Mouse (Mus musculus): ENCODE data around the gene Actg1. TPM values are rescaled to one million over a fixed set of nuclear protein-coding genes. Genes with fewer than 3 reads are reported as not detected.
"Not testable (repeated sequence)": the region's sequence is repeated elsewhere in the genome, so short reads cannot be mapped to it uniquely, and the experiment has no call there.

Gene Actg1
- polyA plus RNA-seq, 2 experiments, result 256 to 451 TPM

- peaks cover 17% of the 10 kb centered on the region for H3K27me3 ChIP-seq (ENCODE audit: control insufficient read depth, insufficient read depth, low read length)
- H3K4me3 ChIP-seq (ENCODE audit: insufficient read depth in 1 of 2, low read depth in 2 of 2, low read length in 2 of 2), result peak overlapping the region; percentile 69 to 99
- TF ChIP-seq EP300 (IDR thresholded peaks at IDR 0.05; ENCODE audit: low read depth), result no peak
- no peak for TF ChIP-seq CTCF (IDR thresholded peaks at IDR 0.05; ENCODE audit: low read depth)
- peak overlapping the region; percentile 100 for H3K4me2 ChIP-seq (ENCODE audit: low read depth)
- H3K9ac ChIP-seq (replicated peaks), result peak overlapping the region; percentile 100
- peaks cover 12% of the 10 kb centered on the region for H3K36me3 ChIP-seq (replicated peaks; ENCODE audit: control insufficient read depth, insufficient read depth, low read depth)
- ATAC-seq (ENCODE audit: insufficient read depth), result peak; percentile 4; the same call in 1 of the 2 replicates
- DNase-seq (ENCODE audit: low read depth in 3 of 3, low spot score in 3 of 3), result peak; percentile 56 to 66 (median 56)
- no peaks in the 10 kb centered on the region for H3K9me3 ChIP-seq (ENCODE audit: control insufficient read depth, low read length)
- peak overlapping the region; percentile 72 for H3K27ac ChIP-seq
- under 1% methylated on average over 67 of the region's 68 CpGs for WGBS (ENCODE audit: insufficient replicate concordance)
- H3K4me1 ChIP-seq (replicated peaks; ENCODE audit: control insufficient read depth in 2 of 2, insufficient read depth in 2 of 2, low read length in 1 of 2), result peaks cover 32 to 49% of the 10 kb centered on the region in 2 experiments
These were observed 1.8 kb upstream of the Actg1 start for GRCm38 (mm10) chr11:120349986-120350702.

GRCm38 (mm10) chr11:120349371-120349985 lies 1.1 kb upstream of the Actg1 start:
- Histone ChIP-seq H3K9me3 (ENCODE audit: control insufficient read depth, low read length) (no peaks in the 10 kb centered on the region), H3K4me2 (ENCODE audit: low read depth) (peak overlapping the region; percentile 100), H3K27me3 (ENCODE audit: control insufficient read depth, insufficient read depth, low read length) (peaks cover 17% of the 10 kb centered on the region), H3K4me1 (replicated peaks; ENCODE audit: control insufficient read depth in 2 of 2, insufficient read depth in 2 of 2, low read length in 1 of 2) (peaks cover 26 to 42% of the 10 kb centered on the region in 2 experiments), H3K27ac (peak overlapping the region; percentile 72), H3K9ac (replicated peaks) (peak overlapping the region; percentile 100), H3K36me3 (replicated peaks; ENCODE audit: control insufficient read depth, insufficient read depth, low read depth) (peaks cover 14% of the 10 kb centered on the region), H3K4me3 (ENCODE audit: insufficient read depth in 1 of 2, low read depth in 2 of 2, low read length in 2 of 2) (peak overlapping the region; percentile 69 to 99)
- DNase-seq (ENCODE audit: low read depth in 3 of 3, low spot score in 3 of 3), result no peak
- ATAC-seq (ENCODE audit: insufficient read depth), result no peak
- TF ChIP-seq EP300 (IDR thresholded peaks at IDR 0.05; ENCODE audit: low read depth) (no peak), CTCF (IDR thresholded peaks at IDR 0.05; ENCODE audit: low read depth) (no peak)
- WGBS (ENCODE audit: insufficient replicate concordance), result 3% methylated on average over 16 of the region's 16 CpGs

GRCm38 (mm10) chr11:120348684-120349370 lies 485 bp upstream of the Actg1 start:
- peaks cover 14% of the 10 kb centered on the region for H3K36me3 ChIP-seq (replicated peaks; ENCODE audit: control insufficient read depth, insufficient read depth, low read depth)
- peak overlapping the region; percentile 72 for H3K27ac ChIP-seq
- peaks cover 17% of the 10 kb centered on the region for H3K27me3 ChIP-seq (ENCODE audit: control insufficient read depth, insufficient read depth, low read length)
- H3K4me1 ChIP-seq (replicated peaks; ENCODE audit: control insufficient read depth in 2 of 2, insufficient read depth in 2 of 2, low read length in 1 of 2), result peaks cover 19 to 36% of the 10 kb centered on the region in 2 experiments
- peak overlapping the region; percentile 69 to 99 for H3K4me3 ChIP-seq (ENCODE audit: insufficient read depth in 1 of 2, low read depth in 2 of 2, low read length in 2 of 2)
- H3K4me2 ChIP-seq (ENCODE audit: low read depth), result peak overlapping the region; percentile 100
- ATAC-seq (ENCODE audit: insufficient read depth), result peak; percentile 16; the same call in 1 of the 2 replicates
- under 1% methylated on average over 53 of the region's 53 CpGs for WGBS (ENCODE audit: insufficient replicate concordance)
- DNase-seq (ENCODE audit: low read depth in 3 of 3, low spot score in 3 of 3), result no peak
- no peak for TF ChIP-seq CTCF (IDR thresholded peaks at IDR 0.05; ENCODE audit: low read depth)
- no peak for TF ChIP-seq EP300 (IDR thresholded peaks at IDR 0.05; ENCODE audit: low read depth)
- H3K9ac ChIP-seq (replicated peaks), result peak overlapping the region; percentile 100
- no peaks in the 10 kb centered on the region for H3K9me3 ChIP-seq (ENCODE audit: control insufficient read depth, low read length)

GRCm38 (mm10) chr11:120347301-120347700 lies 1.0 kb downstream of the Actg1 start:
- 8% methylated on average over 10 of the region's 10 CpGs for WGBS (ENCODE audit: insufficient replicate concordance)
- no peak for ATAC-seq (ENCODE audit: insufficient read depth)
- H3K4me3 ChIP-seq (ENCODE audit: insufficient read depth in 1 of 2, low read depth in 2 of 2, low read length in 2 of 2), result peak overlapping the region; percentile 75 to 99
- peaks cover 11 to 25% of the 10 kb centered on the region in 2 experiments for H3K4me1 ChIP-seq (replicated peaks; ENCODE audit: control insufficient read depth in 2 of 2, insufficient read depth in 2 of 2, low read length in 1 of 2)
- H3K27me3 ChIP-seq (ENCODE audit: control insufficient read depth, insufficient read depth, low read length), result peaks cover 17% of the 10 kb centered on the region
- TF ChIP-seq CTCF (IDR thresholded peaks at IDR 0.05; ENCODE audit: low read depth) (no peak), EP300 (IDR thresholded peaks at IDR 0.05; ENCODE audit: low read depth) (no peak)
- peak overlapping the region; percentile 100 for H3K4me2 ChIP-seq (ENCODE audit: low read depth)
- H3K9ac ChIP-seq (replicated peaks), result peak overlapping the region; percentile 100
- no peak overlapping the region for H3K27ac ChIP-seq
- no peaks in the 10 kb centered on the region for H3K9me3 ChIP-seq (ENCODE audit: control insufficient read depth, low read length)
- DNase-seq (ENCODE audit: low read depth in 3 of 3, low spot score in 3 of 3), result no peak
- H3K36me3 ChIP-seq (replicated peaks; ENCODE audit: control insufficient read depth, insufficient read depth, low read depth), result peaks cover 14% of the 10 kb centered on the region

- H3K27ac ChIP-seq, result not testable (repeated sequence)
These were observed 1.8 kb downstream of the Actg1 start for GRCm38 (mm10) chr11:120346383-120347034.

More at GRCm38 (mm10) chr11:120346383-120347034, 1.8 kb downstream of the Actg1 start:
- not testable (repeated sequence) for H3K9me3 ChIP-seq (ENCODE audit: control insufficient read depth, low read length); DNase-seq (ENCODE audit: low read depth in 3 of 3, low spot score in 3 of 3); ATAC-seq (ENCODE audit: insufficient read depth); H3K9ac ChIP-seq (replicated peaks)
- Histone ChIP-seq H3K4me1 (replicated peaks; ENCODE audit: control insufficient read depth in 2 of 2, insufficient read depth in 2 of 2, low read length in 1 of 2) (peaks cover 11 to 23% of the 10 kb centered on the region in 2 experiments), H3K27me3 (ENCODE audit: control insufficient read depth, insufficient read depth, low read length) (peaks cover 17% of the 10 kb centered on the region), H3K4me3 (ENCODE audit: insufficient read depth in 1 of 2, low read depth in 2 of 2, low read length in 2 of 2) (peak overlapping the region; percentile 34 to 55), H3K4me2 (ENCODE audit: low read depth) (peak overlapping the region; percentile 49), H3K36me3 (replicated peaks; ENCODE audit: control insufficient read depth, insufficient read depth, low read depth) (peaks cover 14% of the 10 kb centered on the region)
- WGBS (ENCODE audit: insufficient replicate concordance), result 73% methylated on average over 10 of the region's 13 CpGs

Data from liver, embryonic 14.5 days (tissue).